Mouse (Mus musculus): ENCODE measurements around the gene Wdr41. TPM values are rescaled to one million over a fixed set of nuclear protein-coding genes. Genes with fewer than 3 reads are reported as not detected.

Wdr41 gene
- polyA plus RNA-seq, 1 experiment from 2014 or later = 15.1 TPM

DNA sequence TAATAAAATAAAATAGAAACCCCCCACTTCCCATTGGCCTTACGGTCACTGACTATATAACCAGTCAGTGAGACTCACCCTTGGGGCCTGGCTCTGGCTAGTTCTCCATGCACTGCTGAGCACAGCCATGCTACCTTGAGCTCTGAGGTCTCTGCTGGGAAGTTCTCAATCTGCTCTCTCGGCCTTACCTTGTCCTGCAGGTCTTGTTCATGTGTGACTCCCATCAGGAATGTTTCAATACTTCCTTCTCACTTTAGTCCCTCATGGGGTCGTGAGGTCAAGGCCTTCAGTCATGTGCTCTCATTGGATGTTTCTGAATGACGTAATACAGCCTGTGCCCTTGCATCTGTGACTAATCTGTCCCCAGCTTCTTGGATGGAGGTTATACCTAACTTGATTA is 82.7 kb downstream of the Wdr41 start:
- ATAC-seq (no peak), DNase-seq (ENCODE audit: low read depth, low spot score) (no peak)
- in situ Hi-C loops (cut with MboI; ENCODE audit: low pct_unique_long_range_greater_than_20kb) = no loop called here
- ChIA-PET POLR2A (no interaction called here), CTCF (no interaction called here)
- no peak for TF ChIP-seq CTCF (IDR thresholded peaks at IDR 0.05)
- no peaks in the 10 kb centered on the region for H3K27me3 ChIP-seq

DNA sequence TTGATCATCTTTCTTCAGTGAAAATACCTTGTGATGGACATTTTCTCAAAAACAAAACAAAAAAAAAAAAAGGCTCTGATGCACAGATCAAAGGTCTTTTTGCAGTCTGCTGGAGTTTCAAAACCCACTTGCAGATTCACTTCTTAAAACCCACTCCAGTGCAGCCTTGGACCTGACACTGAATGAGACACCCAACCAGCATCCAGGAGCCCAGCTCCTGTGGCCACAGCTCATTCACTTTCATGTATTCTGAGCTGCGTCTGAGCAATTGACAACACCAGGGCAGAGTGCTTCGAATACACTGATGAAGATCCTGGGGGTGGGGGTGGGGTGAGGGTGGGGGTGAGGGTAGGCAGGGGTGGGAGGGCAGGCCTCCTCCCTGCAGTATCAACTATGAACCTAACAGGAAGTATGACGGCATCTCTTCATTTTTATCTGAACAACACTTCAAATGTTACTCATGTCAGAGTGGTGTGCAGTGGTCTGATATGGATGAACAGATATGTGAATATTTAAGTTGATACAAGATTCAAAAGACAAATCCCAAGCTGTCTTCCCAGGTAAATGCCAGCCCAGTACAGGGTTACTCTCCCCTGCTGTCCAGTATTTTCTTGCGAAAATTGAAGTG is 87.4 kb downstream of the Wdr41 start:
- no peaks in the 10 kb centered on the region for H3K27me3 ChIP-seq
- DNase-seq (ENCODE audit: low read depth, low spot score) (no peak), ATAC-seq (no peak)
- ChIA-PET POLR2A (no interaction called here), CTCF (no interaction called here)
- TF ChIP-seq CTCF (IDR thresholded peaks at IDR 0.05) = no peak
- in situ Hi-C loops (cut with MboI; ENCODE audit: low pct_unique_long_range_greater_than_20kb) = no loop called here

GRCm38 (mm10) chr13:95067854-95068253 is 91.7 kb downstream of the Wdr41 start:
- ChIA-PET CTCF (no interaction called here), POLR2A (no interaction called here)
- H3K27me3 ChIP-seq = no peaks in the 10 kb centered on the region
- in situ Hi-C loops (cut with MboI; ENCODE audit: low pct_unique_long_range_greater_than_20kb) = no loop called here
- ATAC-seq (no peak), DNase-seq (ENCODE audit: low read depth, low spot score) (no peak)
- peak; percentile 57 for TF ChIP-seq CTCF (IDR thresholded peaks at IDR 0.05)

DNA sequence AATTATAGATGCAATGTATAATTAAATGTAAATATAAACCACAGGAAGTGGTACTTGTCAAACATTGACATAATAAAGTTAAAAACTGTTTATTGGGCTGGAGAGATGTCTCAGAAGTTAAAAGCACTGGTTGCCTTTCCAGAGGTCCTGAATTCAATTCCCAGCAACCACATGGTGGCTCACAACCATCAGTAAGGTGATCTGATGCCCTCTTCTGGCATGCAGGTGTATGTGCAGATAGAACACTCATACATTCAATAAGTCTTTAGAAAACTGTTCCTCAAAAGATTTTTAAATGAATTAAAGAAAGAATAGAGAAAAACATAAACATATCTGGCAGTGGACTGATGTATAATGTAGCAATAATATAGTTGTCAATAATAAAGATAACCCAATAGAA is 94.1 kb downstream of the Wdr41 start:
- peak; percentile 49 for TF ChIP-seq CTCF (IDR thresholded peaks at IDR 0.05)
- in situ Hi-C loops (cut with MboI; ENCODE audit: low pct_unique_long_range_greater_than_20kb) = no loop called here
- ATAC-seq = no peak
- no peak for DNase-seq (ENCODE audit: low read depth, low spot score)
- ChIA-PET POLR2A (no interaction called here), CTCF (interaction anchor here (0.6 kb wide), 1 partner anchor 20 kb away, joined by 3 read pairs; no protein-coding TSS in a partner anchor)
- no peaks in the 10 kb centered on the region for H3K27me3 ChIP-seq

Other genes with a start within 250 kb of the Wdr41 start
- gene Tbca, start 187.4 kb upstream of the Wdr41 start, polyA plus RNA-seq (2021) = 325 TPM
- not detected for gene Otp, start 100.7 kb upstream of the Wdr41 start, polyA plus RNA-seq (2021)